Mouse (Mus musculus): ENCODE data around the gene Opcml.

- TF ChIP-seq POLR2AphosphoS2 (IDR thresholded peaks at IDR 0.05; ENCODE audit: insufficient read length, low read depth) (no peak), MAX (IDR thresholded peaks at IDR 0.05; ENCODE audit: low read depth) (no peak), POLR2A (IDR thresholded peaks at IDR 0.05; ENCODE audit: insufficient read length, low read depth) (no peak), MYOD1 (IDR thresholded peaks at IDR 0.05; ENCODE audit: control insufficient read depth in 1 of 3, insufficient read length in 2 of 3, low read depth in 2 of 3) (no peak), SRF (IDR thresholded peaks at IDR 0.05; ENCODE audit: control insufficient read depth, insufficient read length, low read depth) (no peak), USF1 (IDR thresholded peaks at IDR 0.05; ENCODE audit: low read depth) (no peak), E2F4 (IDR thresholded peaks at IDR 0.05; ENCODE audit: insufficient read depth) (no peak), TCF12 (IDR thresholded peaks at IDR 0.05; ENCODE audit: insufficient read depth, poor library complexity, severe bottlenecking) (no peak)
These were observed 632.8 kb downstream of the Opcml start for GRCm38 (mm10) chr9:28423407-28423806.
